Mouse (Mus musculus) limb, embryonic 10.5 days (tissue): ENCODE measurements around the gene Usp12. TPM values are rescaled to one million over a fixed set of nuclear protein-coding genes. Genes with fewer than 3 reads are reported as not detected.

Source experiments
- DNase-seq: peaks from one replicate; pipeline ENCODE4 v3.0.0-alpha.2; 2017; ENCODE audit warnings: low spot score
- H3K27ac ChIP-seq: fragments of 300-500 bp; sonication (generic); 2 replicates; pipeline ENCODE4 v1.5.1; 2016; ENCODE audit warnings: mild to moderate bottlenecking
- H3K27me3 ChIP-seq: fragments of 300-500 bp; sonication (generic); 2 replicates; pipeline ENCODE4 v1.6.1; 2016; ENCODE audit warnings: low read depth, mild to moderate bottlenecking; ENCODE audit not compliant: poor library complexity, severe bottlenecking
- H3K36me3 ChIP-seq: fragments of 300-500 bp; sonication (generic); 2 replicates; pipeline ENCODE4 v1.6.1; 2016; ENCODE audit warnings: mild to moderate bottlenecking, moderate library complexity
- H3K4me1 ChIP-seq: fragments of 300-500 bp; sonication (generic); 2 replicates; pipeline ENCODE4 v1.6.1; 2016
- H3K4me3 ChIP-seq: fragments of 300-500 bp; sonication (generic); 2 replicates; pipeline ENCODE4 v1.5.1; 2016; ENCODE audit warnings: mild to moderate bottlenecking, moderate library complexity
- H3K9me3 ChIP-seq: fragments of 300-500 bp; sonication (generic); replicated peaks from 2 replicates; pipeline ENCODE4 v1.6.1; 2016; ENCODE audit warnings: mild to moderate bottlenecking
- WGBS: fragments of 180-500 bp; shearing (Covaris S2); methylation state at CpG from one replicate; pipeline ENCODE4 v1.1.7; 2016; 5-methylcytosine and 5-hydroxymethylcytosine counted together
- polyA plus RNA-seq: library from polyadenylated mRNA; unstranded; fragments of >200 nt; fragmentation: Nextera tagmentation; extraction: Ambion mirVana; gene quantifications from 2 replicates; pipeline ENCODE4 v1.2.1, GENCODE M21; 2016

Usp12 gene
- polyA plus RNA-seq: 13.4 and 13.7 TPM in 2 replicates

- WGBS: under 1% methylated on average over 47 of the region's 51 CpGs
- peak within 1 kb of the TSS; percentile 98 for H3K4me3 ChIP-seq
These were observed at the start of gene Usp12 for GRCm38 (mm10) chr5:146794853-146795252. Gene Usp12 (minus strand): TSS chr5:146795006.

GRCm38 (mm10) chr5:146844301-146844941 lies 49.6 kb upstream of the Usp12 start:
- Histone ChIP-seq H3K4me3 (peak overlapping the region; percentile 70), H3K36me3 (peaks cover 24% of the 10 kb centered on the region), H3K4me1 (peaks cover 23% of the 10 kb centered on the region), H3K27me3 (no peaks in the 10 kb centered on the region), H3K9me3 (no peaks in the 10 kb centered on the region), H3K27ac (peak overlapping the region; percentile 89)
- WGBS: 9% methylated on average over 6 of the region's 6 CpGs
- DNase-seq: no peak

More at GRCm38 (mm10) chr5:146794853-146795252, at the start of gene Usp12:
- Histone ChIP-seq H3K9me3 (no peaks in the 10 kb centered on the region), H3K36me3 (no peaks in the 10 kb centered on the region), H3K27ac (peak within 1 kb of the TSS; percentile 94), H3K27me3 (no peaks in the 10 kb centered on the region), H3K4me1 (peaks cover 34% of the 10 kb centered on the region)
- peak; percentile 100 for DNase-seq

GRCm38 (mm10) chr5:146841996-146842395 lies 47.2 kb upstream of the Usp12 start:
- Histone ChIP-seq H3K4me3 (no peak overlapping the region), H3K27ac (no peak overlapping the region), H3K36me3 (peaks cover 31% of the 10 kb centered on the region), H3K27me3 (no peaks in the 10 kb centered on the region), H3K4me1 (peaks cover 22% of the 10 kb centered on the region), H3K9me3 (no peaks in the 10 kb centered on the region)
- DNase-seq: no peak
- 96% methylated on average over 4 of the region's 4 CpGs for WGBS

- H3K27me3 ChIP-seq: no peaks in the 10 kb centered on the region
- DNase-seq: no peak
- WGBS: 89% methylated on average over 5 of the region's 5 CpGs
These were observed 46.5 kb upstream of the Usp12 start for GRCm38 (mm10) chr5:146841301-146841700.

GRCm38 (mm10) chr5:146840422-146840821 lies 45.6 kb upstream of the Usp12 start:
- H3K27me3 ChIP-seq: no peaks in the 10 kb centered on the region
- no peak for DNase-seq

More at GRCm38 (mm10) chr5:146841301-146841700, 46.5 kb upstream of the Usp12 start:
- Histone ChIP-seq H3K4me1 (peaks cover 17% of the 10 kb centered on the region), H3K36me3 (peaks cover 35% of the 10 kb centered on the region), H3K4me3 (no peak overlapping the region), H3K27ac (no peak overlapping the region), H3K9me3 (no peaks in the 10 kb centered on the region)

GRCm38 (mm10) chr5:146839760-146840159 lies 45.0 kb upstream of the Usp12 start:
- DNase-seq: no peak
- H3K4me3 ChIP-seq: no peak overlapping the region
- H3K4me1 ChIP-seq: peaks cover 7% of the 10 kb centered on the region
- H3K36me3 ChIP-seq: peaks cover 51% of the 10 kb centered on the region
- no peak overlapping the region for H3K27ac ChIP-seq
- no peaks in the 10 kb centered on the region for H3K9me3 ChIP-seq
- no peaks in the 10 kb centered on the region for H3K27me3 ChIP-seq
- WGBS: 34% methylated on average over 5 of the region's 5 CpGs

More at GRCm38 (mm10) chr5:146840422-146840821, 45.6 kb upstream of the Usp12 start:
- Histone ChIP-seq H3K36me3 (peaks cover 44% of the 10 kb centered on the region), H3K4me1 (peaks cover 9% of the 10 kb centered on the region), H3K27ac (no peak overlapping the region), H3K4me3 (no peak overlapping the region), H3K9me3 (no peaks in the 10 kb centered on the region)
- WGBS: 83% methylated on average over 4 of the region's 4 CpGs

- Histone ChIP-seq H3K4me1 (peaks cover 3% of the 10 kb centered on the region), H3K27ac (no peak overlapping the region), H3K36me3 (peaks cover 58% of the 10 kb centered on the region), H3K27me3 (no peaks in the 10 kb centered on the region), H3K4me3 (no peak overlapping the region), H3K9me3 (no peaks in the 10 kb centered on the region)
- DNase-seq: no peak
- 37% methylated on average over 12 of the region's 12 CpGs for WGBS
These were observed 44.2 kb upstream of the Usp12 start for GRCm38 (mm10) chr5:146838836-146839648.

GRCm38 (mm10) chr5:146837967-146838720 lies 43.3 kb upstream of the Usp12 start:
- WGBS: 66% methylated on average over 7 of the region's 7 CpGs
- no peaks in the 10 kb centered on the region for H3K9me3 ChIP-seq
- H3K27me3 ChIP-seq: no peaks in the 10 kb centered on the region
- H3K27ac ChIP-seq: no peak overlapping the region
- no peak for DNase-seq
- peaks cover 59% of the 10 kb centered on the region for H3K36me3 ChIP-seq
- H3K4me1 ChIP-seq: peaks cover 7% of the 10 kb centered on the region
- H3K4me3 ChIP-seq: no peak overlapping the region

GRCm38 (mm10) chr5:146834959-146835358 lies 40.2 kb upstream of the Usp12 start:
- H3K4me1 ChIP-seq: peaks cover 16% of the 10 kb centered on the region
- 92% methylated on average over 8 of the region's 8 CpGs for WGBS
- no peak overlapping the region for H3K4me3 ChIP-seq
- no peaks in the 10 kb centered on the region for H3K27me3 ChIP-seq
- no peak overlapping the region for H3K27ac ChIP-seq
- H3K9me3 ChIP-seq: no peaks in the 10 kb centered on the region
- no peak for DNase-seq
- H3K36me3 ChIP-seq: peaks cover 59% of the 10 kb centered on the region

- H3K27ac ChIP-seq: peak overlapping the region; percentile 100
- peak overlapping the region; percentile 98 for H3K4me3 ChIP-seq
- H3K9me3 ChIP-seq: no peaks in the 10 kb centered on the region
- no peak for DNase-seq
- WGBS: 21% methylated on average over 8 of the region's 8 CpGs
- no peaks in the 10 kb centered on the region for H3K27me3 ChIP-seq
- peaks cover 48% of the 10 kb centered on the region for H3K36me3 ChIP-seq
- H3K4me1 ChIP-seq: peaks cover 21% of the 10 kb centered on the region
These were observed 38.9 kb upstream of the Usp12 start for GRCm38 (mm10) chr5:146833673-146834201.

GRCm38 (mm10) chr5:146832769-146833448 lies 38.1 kb upstream of the Usp12 start, which contains the start of gene Rpl21:
Gene Rpl21 (plus strand): TSS chr5:146832890.
- H3K4me1 ChIP-seq: peaks cover 21% of the 10 kb centered on the region
- under 1% methylated on average over 60 of the region's 60 CpGs for WGBS
- H3K9me3 ChIP-seq: no peaks in the 10 kb centered on the region
- peaks cover 40% of the 10 kb centered on the region for H3K36me3 ChIP-seq
- H3K27me3 ChIP-seq: no peaks in the 10 kb centered on the region
- peak within 1 kb of the TSS; percentile 100 for H3K27ac ChIP-seq
- peak within 1 kb of the TSS; percentile 98 for H3K4me3 ChIP-seq
- DNase-seq: peak; percentile 96

GRCm38 (mm10) chr5:146832435-146832768 lies 37.6 kb upstream of the Usp12 start:
- Histone ChIP-seq H3K4me3 (peak overlapping the region; percentile 98), H3K27me3 (no peaks in the 10 kb centered on the region), H3K27ac (peak overlapping the region; percentile 100), H3K9me3 (no peaks in the 10 kb centered on the region), H3K36me3 (peaks cover 35% of the 10 kb centered on the region), H3K4me1 (peaks cover 21% of the 10 kb centered on the region)
- DNase-seq: no peak
- WGBS: 53% methylated on average over 7 of the region's 7 CpGs
